Comparison of ENCODE assay signal across 7 mouse cellular contexts in the genomic region with DNA sequence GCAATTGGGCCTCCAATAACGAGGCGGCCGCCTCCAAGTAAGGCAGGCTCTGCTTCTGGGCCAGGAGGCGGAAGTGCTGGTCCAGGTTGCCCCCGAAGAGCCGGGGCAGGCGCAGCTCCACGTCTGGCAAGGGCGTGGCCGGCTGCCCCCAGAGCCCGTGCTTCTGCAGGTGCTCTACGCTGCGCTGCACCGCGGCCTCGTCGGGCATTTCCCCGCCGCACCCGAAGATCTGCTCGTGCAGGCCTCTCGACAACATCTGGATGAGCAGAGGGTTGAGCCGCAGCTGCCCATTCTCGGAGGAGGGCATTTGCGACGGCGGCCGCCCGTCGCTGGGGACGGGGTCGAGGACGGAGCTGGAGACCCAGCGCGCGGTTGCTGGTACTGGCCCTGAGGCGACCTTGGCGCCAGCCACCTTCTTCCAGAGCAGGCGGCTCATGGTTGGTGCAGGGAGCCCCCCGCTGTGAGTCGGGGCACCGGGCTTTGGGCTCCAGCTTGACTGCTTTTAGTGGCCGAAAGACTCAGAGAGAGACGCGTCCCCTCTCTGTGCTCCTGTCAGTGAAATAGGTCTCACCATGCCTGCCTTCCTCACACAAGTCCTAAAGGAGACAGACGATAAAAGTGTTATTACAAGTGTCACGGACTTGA. TPM values are rescaled to one million over a fixed set of nuclear protein-coding genes. Genes with fewer than 3 reads are reported as not detected.
DNase-seq lines count a peak whose midpoint lies in the region; ATAC-seq and TF ChIP-seq lines count a peak whose summit lies in the region.

No protein-coding gene starts in this region.

- peak; percentile 27 for DNase-seq in ovary, postnatal 36 days (ENCODE audit: low spot score)
- no peak for DNase-seq in ovary, postnatal 14 days (ENCODE audit: low spot score)
- peak; percentile 52 to 54 for DNase-seq in cerebellum, adult 2 months
- no peak for DNase-seq in liver, adult 2 months (ENCODE audit: extremely low read depth, low read depth, low spot score)
- DNase-seq in spleen, postnatal 10 days (ENCODE audit: low spot score in 2 of 2), result peak; percentile 14 to 54

- TF ChIP-seq CTCF in cerebellum, adult 2 months (IDR thresholded peaks at IDR 0.05; ENCODE audit: borderline replicate concordance, insufficient read depth, low read depth, low read length), result no peak
- no peak for TF ChIP-seq CTCF in liver, adult 2 months (IDR thresholded peaks at IDR 0.05; ENCODE audit: low read depth, low read length)

- H3K36me3 ChIP-seq in heart, embryonic 14.5 days (ENCODE audit: control insufficient read depth, insufficient read depth, low read length), result peaks cover 40% of the 10 kb centered on the region
- peaks cover 10% of the 10 kb centered on the region for H3K36me3 ChIP-seq in liver, adult 2 months (ENCODE audit: control insufficient read depth, insufficient read depth, low read length)

- peaks cover 11% of the 10 kb centered on the region; the same call in 1 of the 2 replicates for H3K4me1 ChIP-seq in cerebellum, adult 2 months (ENCODE audit: control insufficient read depth, insufficient read depth, low read length)
- peaks cover 17 to 25% of the 10 kb centered on the region in 2 experiments for H3K4me1 ChIP-seq in heart, embryonic 14.5 days (ENCODE audit: control insufficient read depth in 2 of 2, insufficient read depth in 2 of 2, low read length in 2 of 2)
- peaks cover 9% of the 10 kb centered on the region for H3K4me1 ChIP-seq in liver, adult 2 months (ENCODE audit: control insufficient read depth, insufficient read depth, low read length)

- H3K79me2 ChIP-seq in liver, adult 2 months (ENCODE audit: control insufficient read depth, insufficient read depth, low read length), result peaks cover 11% of the 10 kb centered on the region

- no peak overlapping the region for H3K27ac ChIP-seq in cerebellum, adult 2 months (ENCODE audit: insufficient read depth, low read length)
- peak overlapping the region in 1 of 2 experiments; percentile 81; a peak in 2 of 4 replicates for H3K27ac ChIP-seq in heart, embryonic 14.5 days (replicated peaks in 1 of 2; ENCODE audit: control insufficient read depth in 1 of 2, insufficient read depth in 1 of 2, low read depth in 2 of 2, low read length in 2 of 2)
- H3K27ac ChIP-seq in liver, adult 2 months (replicated peaks; ENCODE audit: insufficient read depth, low read depth, low read length), result peak overlapping the region; percentile 77

- no peak for TF ChIP-seq POLR2A in cerebellum, adult 2 months (IDR thresholded peaks at IDR 0.05; ENCODE audit: borderline replicate concordance, insufficient read depth, low read length)
- TF ChIP-seq POLR2A in liver, adult 2 months (IDR thresholded peaks at IDR 0.05; ENCODE audit: extremely low read depth, insufficient read depth, low read length), result no peak

- peak overlapping the region; percentile 84 for H3K4me2 ChIP-seq in heart, embryonic 14.5 days (ENCODE audit: low read length)

- ATAC-seq in heart, embryonic 14.5 days (ENCODE audit: insufficient number of reproducible peaks, insufficient read depth, low FRiP score, low read depth), result no peak
- no peak for ATAC-seq in megakaryocyte-erythroid progenitor cell, adult 5-6 weeks (replicated peaks; ENCODE audit: low FRiP score, low TSS enrichment, poor library complexity, severe bottlenecking)

- no peaks in the 10 kb centered on the region for H3K27me3 ChIP-seq in cerebellum, adult 2 months (ENCODE audit: control insufficient read depth, insufficient read depth, low read length)
- H3K27me3 ChIP-seq in heart, embryonic 14.5 days (ENCODE audit: control insufficient read depth, insufficient read depth, low read length), result no peaks in the 10 kb centered on the region
- no peaks in the 10 kb centered on the region for H3K27me3 ChIP-seq in liver, adult 2 months (ENCODE audit: control insufficient read depth, insufficient read depth, low read length)

- H3K9me3 ChIP-seq in heart, embryonic 14.5 days (ENCODE audit: control insufficient read depth, low read length), result no peaks in the 10 kb centered on the region

- H3K9ac ChIP-seq in heart, embryonic 14.5 days (ENCODE audit: low read length), result peak overlapping the region; percentile 93
- H3K9ac ChIP-seq in liver, adult 2 months (ENCODE audit: low read depth, low read length), result peak overlapping the region; percentile 94

- H3K4me3 ChIP-seq in cerebellum, adult 2 months (replicated peaks; ENCODE audit: insufficient read depth, low read depth, low read length), result peak overlapping the region; percentile 83
- peak overlapping the region; percentile 83 to 97 for H3K4me3 ChIP-seq in heart, embryonic 14.5 days (ENCODE audit: control insufficient read depth in 1 of 2, insufficient read depth in 1 of 2, low read depth in 1 of 2, low read length in 2 of 2)
- peak overlapping the region; percentile 81 for H3K4me3 ChIP-seq in liver, adult 2 months (ENCODE audit: insufficient read depth, low read depth, low read length)

- WGBS in cerebellum, adult 2 months, result 13% methylated on average over 46 of the region's 47 CpGs
- whole genome bisulfite sequencing in heart, embryonic 14.5 days, result 5% methylated on average over 47 of the region's 47 CpGs
- WGBS in liver, adult 2 months, result 37% methylated on average over 47 of the region's 47 CpGs

RNA-seq across cellular contexts. Expression of gene Polg, which starts 1.3 kb away (rescaled TPM):
- polyA plus RNA-seq in cerebellum, adult 2 months (2012; rRNA removed), result 69.9 and 72.8 TPM in 2 replicates
- polyA plus RNA-seq in heart, embryonic 14.5 days (2014; fragmentation: Nextera tagmentation; extraction: Ambion mirVana), result 26.3 and 31.0 TPM in 2 replicates
- total RNA-seq in liver, adult 2 months (2014; rRNA removed), result 28.9 and 39.6 TPM in 2 replicates
- polyA plus RNA-seq in liver, adult 2 months (2012; rRNA removed), result 26.8 and 31.9 TPM in 2 replicates
- 41.8 and 77.5 TPM in 2 replicates for total RNA-seq in megakaryocyte-erythroid progenitor cell, adult 5-6 weeks (2014; fragmentation: Nextera tagmentation)
- 40.8 and 90.7 TPM in 2 replicates for total RNA-seq in megakaryocyte-erythroid progenitor cell, adult 5-6 weeks (2017)

Comparison
In these comparisons a context has a peak if more than half of its experiments do, and no peak if none do; other contexts are left out.
1. DNase-seq: peak in ovary, postnatal 36 days (single experiment), cerebellum, adult 2 months (2 of 2) and spleen, postnatal 10 days (2 of 2); none in ovary, postnatal 14 days (single experiment) and liver, adult 2 months (single experiment).
2. Peak in every context shown above with its lines, with median percentiles within 50 percentile points of each other: H3K4me3 ChIP-seq.